Mouse (Mus musculus) stomach, postnatal 0 days (tissue): Measurements from ENCODE around the gene Zfhx3. TPM values are rescaled to one million over a fixed set of nuclear protein-coding genes. Genes with fewer than 3 reads are reported as not detected.

Source experiments
- ATAC-seq: fragments of 200-750 bp; cut with Nextera tagmentation; 2 replicates; pipeline ENCODE4 v1.8.0; 2017; ENCODE audit not compliant: low FRiP score, low TSS enrichment
- DNase-seq: peaks from one replicate; pipeline ENCODE4 v3.0.0-alpha.2; 2016; ENCODE audit warnings: low spot score
- H3K27ac ChIP-seq: fragments of 300-500 bp; sonication (generic); replicated peaks from 2 replicates; pipeline ENCODE4 v1.5.1; 2014; ENCODE audit warnings: mild to moderate bottlenecking, control low read depth
- H3K27me3 ChIP-seq: fragments of 300-500 bp; sonication (generic); 2 replicates; pipeline ENCODE4 v1.6.1; 2014; ENCODE audit warnings: low read length; ENCODE audit not compliant: control insufficient read depth, insufficient read depth
- H3K36me3 ChIP-seq: fragments of 300-500 bp; sonication (generic); 2 replicates; pipeline ENCODE4 v1.6.1; 2014; ENCODE audit warnings: low read length, mixed read lengths; ENCODE audit not compliant: control insufficient read depth, insufficient read depth
- H3K4me1 ChIP-seq: fragments of 300-500 bp; sonication (generic); replicated peaks from 2 replicates; pipeline ENCODE4 v1.6.1; 2014; ENCODE audit warnings: antibody characterized with exemption; ENCODE audit not compliant: control insufficient read depth, insufficient read depth
- H3K4me2 ChIP-seq: fragments of 300-500 bp; sonication (generic); replicated peaks from 2 replicates; pipeline ENCODE4 v1.6.1; 2014; ENCODE audit warnings: low read depth, mild to moderate bottlenecking, control low read depth, moderate library complexity
- H3K4me3 ChIP-seq: fragments of 300-500 bp; sonication (generic); 2 replicates; pipeline ENCODE4 v1.5.1; 2014; ENCODE audit warnings: low read depth, low read length, control low read depth
- H3K9ac ChIP-seq: fragments of 300-500 bp; sonication (generic); 2 replicates; pipeline ENCODE4 v1.6.1; 2014; ENCODE audit warnings: mild to moderate bottlenecking, low read length, control low read depth, mixed read lengths
- H3K9me3 ChIP-seq: fragments of 300-500 bp; sonication (generic); 2 replicates; pipeline ENCODE4 v1.6.1; 2016; ENCODE audit warnings: low read length; ENCODE audit not compliant: control insufficient read depth
- CTCF ChIP-seq: IDR thresholded peaks from 2 replicates; pipeline ENCODE4 v1.5.1; 2016; ENCODE audit warnings: antibody characterized with exemption, low read depth, mild to moderate bottlenecking, moderate library complexity
- EP300 ChIP-seq: optimal IDR thresholded peaks from 2 replicates; pipeline ENCODE3; 2016; ENCODE audit warnings: antibody characterized with exemption
- WGBS: fragments of 180-500 bp; shearing (Covaris S2); extraction: QIAGEN DNeasy Blood & Tissue Kit; methylation state at CpG from one replicate; pipeline ENCODE4 v1.1.7; 2014; 5-methylcytosine and 5-hydroxymethylcytosine counted together
- polyA plus RNA-seq: library from polyadenylated mRNA; unstranded; fragments of >200 nt; fragmentation: Nextera tagmentation; extraction: Ambion mirVana; gene quantifications from 2 replicates; pipeline ENCODE4 v1.2.1, GENCODE M21; 2015

Gene Zfhx3
- polyA plus RNA-seq, 1 experiment from 2014 or later = 4.6 TPM

DNA sequence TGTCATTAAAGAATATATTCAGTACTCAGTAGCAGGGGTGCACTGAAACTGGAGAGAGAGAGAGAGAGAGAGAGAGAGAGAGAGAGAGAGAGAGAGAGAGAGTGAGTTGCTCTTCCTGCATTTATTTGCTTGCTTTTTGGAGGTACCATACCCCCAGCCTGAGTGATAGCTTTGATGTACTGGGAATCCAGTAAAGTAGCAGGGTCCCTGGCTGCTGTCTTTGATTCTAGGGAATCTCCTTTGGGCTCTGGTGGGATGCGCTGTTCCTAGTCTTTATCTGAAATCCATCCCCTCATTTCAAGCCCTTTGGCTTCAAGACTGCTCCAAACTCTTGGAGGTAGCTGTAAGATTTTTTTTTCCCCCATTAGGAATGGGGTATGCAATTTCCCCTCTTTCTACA, 759.8 kb downstream of the Zfhx3 start:
- Histone ChIP-seq H3K4me2 (peak overlapping the region; percentile 77; the same call in 1 of the 2 replicates), H3K27me3 (no peaks in the 10 kb centered on the region), H3K27ac (no peak overlapping the region), H3K36me3 (no peaks in the 10 kb centered on the region), H3K9ac (no peak overlapping the region), H3K9me3 (no peaks in the 10 kb centered on the region), H3K4me3 (no peak overlapping the region), H3K4me1 (peaks cover 4% of the 10 kb centered on the region; the same call in 1 of the 2 replicates)
- ATAC-seq = no peak
- no peak for DNase-seq
- no peak for TF ChIP-seq EP300
- no peak for TF ChIP-seq CTCF
- WGBS = 71% methylated on average over 1 of the region's 1 CpGs

DNA sequence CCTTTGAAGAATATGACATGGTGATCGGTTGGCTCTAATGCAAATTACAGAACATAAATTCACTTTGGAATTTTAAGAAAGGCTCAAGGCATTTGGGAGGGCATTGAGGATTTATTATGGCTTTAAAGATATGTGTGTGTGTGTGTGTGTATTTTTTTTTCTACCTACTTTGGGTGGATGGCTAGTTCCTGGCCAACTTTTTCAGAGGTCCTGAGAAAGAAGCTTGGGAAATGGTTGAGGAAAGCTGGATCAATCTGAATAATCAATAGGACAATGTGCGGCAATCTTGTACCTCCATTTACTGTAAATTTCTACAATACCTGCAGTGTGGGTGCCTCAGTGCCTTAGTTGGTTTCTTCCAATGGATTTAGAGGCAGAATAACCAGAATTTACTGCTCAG, 763.3 kb downstream of the Zfhx3 start:
- TF ChIP-seq EP300 = no peak
- TF ChIP-seq CTCF = no peak
- DNase-seq = no peak
- Histone ChIP-seq H3K4me2 (peak overlapping the region; percentile 77), H3K4me3 (no peak overlapping the region), H3K36me3 (no peaks in the 10 kb centered on the region), H3K9me3 (no peaks in the 10 kb centered on the region), H3K27me3 (no peaks in the 10 kb centered on the region), H3K9ac (no peak overlapping the region), H3K4me1 (peaks cover 13% of the 10 kb centered on the region), H3K27ac (no peak overlapping the region)
- ATAC-seq = no peak
- WGBS = 50% methylated on average over 2 of the region's 2 CpGs

DNA sequence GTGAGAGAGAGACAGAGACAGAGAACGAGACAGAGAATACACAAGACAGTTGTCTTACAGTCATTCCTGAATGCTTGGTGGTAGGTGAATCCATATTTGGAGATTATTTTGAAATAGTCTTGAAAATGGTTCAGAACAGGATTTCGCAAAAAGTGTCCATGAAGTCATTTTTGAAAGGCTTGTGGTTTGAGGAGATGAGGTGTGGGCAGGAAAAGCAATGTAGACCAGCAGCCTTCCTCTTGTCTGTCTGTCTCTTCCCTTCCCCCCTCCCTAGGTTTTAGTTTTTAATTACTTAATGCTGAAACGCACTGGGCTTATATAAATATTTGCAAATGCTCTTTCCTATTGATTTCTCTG, 764.0 kb downstream of the Zfhx3 start:
- TF ChIP-seq EP300 = no peak
- TF ChIP-seq CTCF = no peak
- ATAC-seq (no peak), DNase-seq (no peak)
- Histone ChIP-seq H3K4me1 (peaks cover 16% of the 10 kb centered on the region), H3K9me3 (no peaks in the 10 kb centered on the region), H3K27ac (peak overlapping the region; percentile 65), H3K4me2 (peak overlapping the region; percentile 17; the same call in 1 of the 2 replicates), H3K9ac (no peak overlapping the region), H3K4me3 (no peak overlapping the region), H3K36me3 (no peaks in the 10 kb centered on the region), H3K27me3 (no peaks in the 10 kb centered on the region)
- WGBS = 29% methylated on average over 3 of the region's 3 CpGs

DNA sequence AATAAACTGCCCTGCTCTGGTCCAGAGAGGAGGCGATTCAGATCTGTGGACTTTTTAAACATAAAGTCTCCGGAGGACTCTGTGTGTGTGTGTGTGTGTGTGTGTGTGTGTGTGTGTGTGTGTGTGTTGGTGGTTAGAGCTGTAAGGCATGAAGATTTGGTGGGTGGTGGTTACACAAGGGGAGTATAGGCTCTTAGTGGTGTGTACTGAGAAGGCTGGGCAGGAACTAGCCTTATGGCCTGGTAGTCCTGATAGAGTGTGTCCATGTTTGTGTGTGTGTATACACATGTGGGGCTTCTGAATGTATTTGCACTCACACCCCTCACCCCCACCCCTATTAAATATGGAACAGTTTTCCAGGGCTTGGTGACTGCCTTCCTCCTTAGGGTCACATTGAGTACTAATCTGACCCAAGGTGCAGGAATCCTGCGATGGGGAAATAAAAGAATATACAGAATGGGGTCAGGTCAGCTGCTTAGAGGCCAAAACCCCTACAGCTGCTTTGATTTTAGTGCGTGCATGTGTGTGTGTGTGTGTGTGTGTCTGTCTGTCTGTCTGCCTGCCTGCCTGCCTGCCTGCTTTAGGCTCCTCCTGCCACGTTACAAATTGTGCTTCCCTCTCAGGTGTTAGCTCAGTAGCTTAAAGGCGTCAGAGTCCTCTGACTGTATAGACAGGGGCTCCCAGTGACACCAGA, 764.6 kb downstream of the Zfhx3 start:
- no peak for DNase-seq
- no peaks in the 10 kb centered on the region for H3K9me3 ChIP-seq
- H3K4me1 ChIP-seq = peaks cover 17% of the 10 kb centered on the region
- peak overlapping the region; percentile 27; the same call in 1 of the 2 replicates for H3K4me2 ChIP-seq
- H3K36me3 ChIP-seq = no peaks in the 10 kb centered on the region
- 29% methylated on average over 6 of the region's 6 CpGs for WGBS
- TF ChIP-seq EP300 (no peak), CTCF (no peak)
- H3K27ac ChIP-seq = peak overlapping the region; percentile 65
- H3K9ac ChIP-seq = no peak overlapping the region
- H3K27me3 ChIP-seq = no peaks in the 10 kb centered on the region
- peak; percentile 53; the same call in 1 of the 2 replicates for ATAC-seq
- no peak overlapping the region for H3K4me3 ChIP-seq

DNA sequence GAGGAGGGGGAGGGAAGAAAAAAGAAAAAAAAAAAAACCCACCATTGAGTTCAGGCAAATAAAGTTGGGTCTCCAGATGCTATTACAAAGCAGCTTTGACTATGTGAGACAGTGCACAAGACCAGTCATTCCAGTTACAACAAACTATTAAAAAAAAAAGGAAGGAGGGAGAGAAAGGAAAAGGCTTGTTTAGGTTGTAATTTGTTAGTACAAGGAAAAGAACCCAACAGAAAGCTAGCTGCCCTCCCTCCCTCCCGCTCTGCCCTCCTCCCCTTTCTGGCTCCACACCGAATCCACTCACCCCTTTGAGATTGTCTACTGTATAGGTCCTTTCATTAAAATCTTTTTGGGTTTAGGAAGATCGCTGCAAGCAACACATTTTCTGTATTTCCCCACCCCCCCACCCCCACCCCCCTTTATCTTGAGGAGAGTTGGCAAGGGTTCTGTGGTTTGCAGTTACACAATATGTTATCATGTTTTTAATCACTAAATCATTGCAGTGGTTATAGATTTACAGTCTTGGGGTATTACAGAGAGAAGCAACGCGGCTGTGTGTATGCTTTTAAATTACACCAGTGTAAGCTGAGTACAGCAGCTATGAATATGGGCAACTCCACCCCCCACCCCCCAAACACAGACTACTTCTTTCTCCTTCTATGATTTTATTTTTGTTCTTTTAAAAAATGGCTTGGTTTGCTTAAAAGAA, 765.3 kb downstream of the Zfhx3 start:
- Histone ChIP-seq H3K4me3 (no peak overlapping the region), H3K4me2 (peak overlapping the region; percentile 27; the same call in 1 of the 2 replicates), H3K9ac (no peak overlapping the region), H3K4me1 (peaks cover 19% of the 10 kb centered on the region), H3K27ac (peak overlapping the region; percentile 65), H3K36me3 (no peaks in the 10 kb centered on the region), H3K9me3 (no peaks in the 10 kb centered on the region), H3K27me3 (no peaks in the 10 kb centered on the region)
- TF ChIP-seq CTCF (no peak), EP300 (no peak)
- DNase-seq (no peak), ATAC-seq (no peak)
- 2% methylated on average over 5 of the region's 5 CpGs for whole genome bisulfite sequencing

DNA sequence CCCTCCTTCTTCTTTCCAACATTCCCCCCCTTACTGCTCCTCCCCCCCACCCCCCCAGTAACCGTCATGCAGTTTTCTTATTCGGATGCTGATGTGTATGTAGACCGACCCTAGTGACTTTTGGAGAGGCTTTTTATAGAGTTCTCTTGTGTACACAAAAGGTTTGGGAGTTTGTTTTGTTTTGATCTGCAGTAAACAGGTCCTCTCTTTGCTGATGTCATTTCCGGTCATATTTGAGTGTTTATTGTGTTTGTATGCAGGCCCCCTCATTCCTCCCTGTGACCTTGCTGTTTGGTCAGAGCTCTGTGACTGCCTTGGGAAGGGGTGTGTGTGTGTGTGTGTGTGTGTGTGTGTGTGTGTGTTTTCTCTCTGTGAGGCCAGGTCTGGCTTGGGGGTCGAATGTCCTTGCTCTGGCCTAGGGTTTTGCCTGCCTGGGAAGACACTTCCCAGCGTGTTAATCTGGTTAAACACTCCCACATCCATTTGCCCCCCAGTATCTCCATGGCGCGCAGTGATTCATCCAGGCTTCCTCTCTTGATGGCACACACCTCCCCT, 766.5 kb downstream of the Zfhx3 start:
- no peak overlapping the region for H3K4me3 ChIP-seq
- ATAC-seq (no peak), DNase-seq (no peak)
- no peak overlapping the region for H3K9ac ChIP-seq
- H3K27me3 ChIP-seq = no peaks in the 10 kb centered on the region
- H3K9me3 ChIP-seq = no peaks in the 10 kb centered on the region
- WGBS = 32% methylated on average over 8 of the region's 8 CpGs
- peaks cover 22% of the 10 kb centered on the region for H3K4me1 ChIP-seq
- TF ChIP-seq EP300 (no peak), CTCF (no peak)
- H3K4me2 ChIP-seq = no peak overlapping the region; the same call in 1 of the 2 replicates
- H3K27ac ChIP-seq = peak overlapping the region; percentile 65
- H3K36me3 ChIP-seq = no peaks in the 10 kb centered on the region
